Mouse (Mus musculus) heart, postnatal 0 days (tissue): ENCODE data around the gene Hip1r. TPM values are rescaled to one million over a fixed set of nuclear protein-coding genes. Genes with fewer than 3 reads are reported as not detected.

Experiments used
- ATAC-seq: fragments of 200-750 bp; cut with Nextera tagmentation; 2 replicates; pipeline ENCODE4 v1.8.0; 2017; ENCODE audit warnings: low read depth, moderate number of reproducible peaks, moderate library complexity; ENCODE audit not compliant: insufficient read depth
- DNase-seq: peaks from one replicate; pipeline ENCODE4 v3.0.0-alpha.2; 2016; ENCODE audit warnings: low spot score
- H3K27ac ChIP-seq: fragments of 300-500 bp; sonication (generic); 2 replicates; pipeline ENCODE4 v1.5.1; 2014; ENCODE audit warnings: low read depth, mild to moderate bottlenecking
- H3K27me3 ChIP-seq: fragments of 300-500 bp; sonication (generic); 2 replicates; pipeline ENCODE4 v1.6.1; 2014; ENCODE audit warnings: low read length, mixed read lengths; ENCODE audit not compliant: control insufficient read depth, insufficient read depth
- H3K36me3 ChIP-seq: fragments of 300-500 bp; sonication (generic); replicated peaks from 2 replicates; pipeline ENCODE4 v1.6.1; 2014; ENCODE audit warnings: low read length, mixed read lengths; ENCODE audit not compliant: control insufficient read depth, insufficient read depth
- H3K4me1 ChIP-seq: fragments of 300-500 bp; sonication (generic); 2 replicates; pipeline ENCODE4 v1.6.1; 2014; ENCODE audit warnings: antibody characterized with exemption; ENCODE audit not compliant: control insufficient read depth, insufficient read depth
- H3K4me2 ChIP-seq: fragments of 300-500 bp; sonication (generic); 2 replicates; pipeline ENCODE4 v1.6.1; 2014; ENCODE audit warnings: low read depth, mild to moderate bottlenecking, low read length, moderate library complexity
- H3K4me3 ChIP-seq: fragments of 300-500 bp; sonication (generic); 2 replicates; pipeline ENCODE4 v1.5.1; 2014; ENCODE audit warnings: low read depth, low read length
- H3K9ac ChIP-seq: fragments of 300-500 bp; sonication (generic); replicated peaks from 2 replicates; pipeline ENCODE4 v1.6.1; 2014; ENCODE audit warnings: low read depth, low read length, mixed read lengths
- H3K9me3 ChIP-seq: fragments of 300-500 bp; sonication (generic); replicated peaks from 2 replicates; pipeline ENCODE4 v1.6.1; 2016; ENCODE audit warnings: low read length; ENCODE audit not compliant: control insufficient read depth
- CTCF ChIP-seq: IDR thresholded peaks from 2 replicates; pipeline ENCODE4 v1.5.1; 2016; ENCODE audit warnings: antibody characterized with exemption, control low read depth, low read depth
- EP300 ChIP-seq: IDR thresholded peaks from 2 replicates; pipeline ENCODE4 v1.6.1; 2016; ENCODE audit warnings: antibody characterized with exemption, low read depth
- WGBS: fragments of 180-500 bp; shearing (Covaris S2); extraction: QIAGEN DNeasy Blood & Tissue Kit; methylation state at CpG from one replicate; pipeline ENCODE4 v1.1.7; 2014; 5-methylcytosine and 5-hydroxymethylcytosine counted together
- polyA plus RNA-seq: library from polyadenylated mRNA; unstranded; fragments of >200 nt; fragmentation: Nextera tagmentation; extraction: Ambion mirVana; gene quantifications from 2 replicates; pipeline ENCODE4 v1.2.1, GENCODE M21; 2015
- total RNA-seq: library from RNA; depleted of rRNA; stranded (reverse); fragments of >200 nt; gene quantifications from 2 replicates; pipeline ENCODE4 v1.2.3, GENCODE M21; 2014; ENCODE audit warnings: low replicate concordance

The Hip1r gene
- total and polyA plus RNA-seq, 2 experiments from 2014 or later = 11.9 to 16.3 TPM

DNA sequence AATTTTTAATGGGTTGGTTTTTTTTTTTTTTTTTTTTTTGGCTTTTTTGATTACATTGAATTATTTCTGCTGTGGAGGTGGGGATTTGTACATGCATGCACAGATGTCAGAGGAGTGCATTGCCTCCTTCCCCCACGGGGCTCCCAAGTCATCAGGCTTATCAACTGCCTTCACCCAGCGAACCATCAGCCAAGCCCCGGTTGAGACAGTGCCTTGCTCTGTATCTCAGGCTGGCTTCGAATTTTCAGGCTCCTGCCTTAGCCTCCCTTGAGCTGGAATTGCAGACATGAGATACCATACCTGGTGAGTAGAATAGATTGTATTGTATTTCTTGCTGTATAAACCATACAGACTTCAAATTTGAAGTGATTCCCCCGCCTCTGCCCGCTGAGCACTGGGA is 66.2 kb downstream of the Hip1r start:
- peaks cover 20% of the 10 kb centered on the region for H3K4me1 ChIP-seq
- 57% methylated on average over 6 of the region's 6 CpGs for WGBS
- no peak for TF ChIP-seq EP300
- no peak for TF ChIP-seq CTCF

DNA sequence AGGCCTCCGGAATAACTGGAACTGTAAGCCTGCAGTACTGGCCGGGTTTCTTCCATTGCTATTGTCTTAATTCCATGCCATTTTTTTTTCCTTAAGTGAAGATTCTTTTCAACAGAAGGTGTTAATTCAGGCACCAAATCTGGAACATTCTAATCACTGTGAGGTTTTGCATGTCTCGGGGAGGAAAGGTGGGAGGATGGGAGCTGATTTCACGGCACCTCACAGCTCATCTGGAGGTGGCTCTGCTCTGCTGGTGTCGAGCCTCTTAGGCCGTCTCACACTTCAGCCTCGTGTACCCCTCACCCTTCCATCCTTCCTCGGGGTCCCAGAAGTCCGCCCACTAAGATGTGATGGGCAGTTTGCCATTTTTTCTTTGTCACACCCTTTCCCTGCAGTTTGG is 67.7 kb downstream of the Hip1r start:
- ATAC-seq (no peak), DNase-seq (no peak)
- 38% methylated on average over 9 of the region's 9 CpGs for WGBS
- H3K4me1 ChIP-seq = peaks cover 20% of the 10 kb centered on the region
- H3K27ac ChIP-seq = peak overlapping the region; percentile 4; the same call in 1 of the 2 replicates
- TF ChIP-seq EP300 (no peak), CTCF (no peak)
- H3K9me3 ChIP-seq = no peaks in the 10 kb centered on the region
- no peaks in the 10 kb centered on the region for H3K27me3 ChIP-seq
- no peaks in the 10 kb centered on the region for H3K36me3 ChIP-seq
- no peak overlapping the region for H3K9ac ChIP-seq
- H3K4me3 ChIP-seq = no peak overlapping the region
- H3K4me2 ChIP-seq = no peak overlapping the region

More for the DNA sequence above, 66.2 kb downstream of the Hip1r start:
- Histone ChIP-seq H3K27me3 (no peaks in the 10 kb centered on the region), H3K9me3 (no peaks in the 10 kb centered on the region), H3K27ac (no peak overlapping the region), H3K36me3 (no peaks in the 10 kb centered on the region), H3K9ac (no peak overlapping the region), H3K4me2 (no peak overlapping the region), H3K4me3 (no peak overlapping the region)
- no peak for ATAC-seq
- DNase-seq = no peak

DNA sequence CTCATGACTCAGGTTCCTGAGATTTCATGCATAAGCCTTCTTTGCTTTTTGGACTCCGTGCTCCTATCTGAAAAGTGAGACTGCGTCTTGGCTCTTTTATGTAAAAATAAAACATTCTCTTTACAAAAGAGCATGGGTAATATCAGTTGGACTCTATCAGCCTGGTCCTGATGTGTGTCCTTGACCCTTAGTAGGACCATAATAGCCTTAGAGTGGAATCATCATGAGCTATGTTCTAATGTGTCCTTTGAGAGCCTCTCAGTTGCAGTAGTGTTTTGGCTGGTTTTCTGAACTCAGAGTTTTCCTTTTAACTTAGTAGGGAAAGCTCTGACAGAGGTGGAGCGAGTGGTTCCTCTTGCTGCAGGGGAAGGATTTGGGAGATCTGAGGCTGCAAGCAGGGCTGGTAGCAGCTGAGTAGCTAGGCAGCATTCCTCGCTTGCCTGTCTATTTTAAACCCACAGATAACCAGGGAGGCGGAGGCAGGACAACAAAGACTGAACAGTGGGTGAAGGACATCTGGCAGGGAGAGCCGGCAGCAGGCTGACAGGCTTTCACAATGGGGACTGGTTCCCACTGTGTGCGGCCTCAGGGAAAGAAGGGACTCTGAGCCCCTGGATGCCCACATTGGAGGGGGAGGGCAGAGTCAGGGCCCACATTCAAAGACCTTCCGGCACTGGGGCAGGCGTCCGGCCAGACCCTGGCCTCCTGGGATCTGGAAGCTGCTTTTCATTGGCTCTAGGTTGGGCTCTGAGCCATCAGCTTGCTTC is 70.0 kb downstream of the Hip1r start:
- Histone ChIP-seq H3K36me3 (no peaks in the 10 kb centered on the region), H3K27ac (peak overlapping the region; percentile 99), H3K4me1 (peaks cover 21% of the 10 kb centered on the region), H3K4me3 (no peak overlapping the region), H3K4me2 (peak overlapping the region; percentile 36), H3K9ac (peak overlapping the region; percentile 27; the same call in 1 of the 2 replicates), H3K9me3 (no peaks in the 10 kb centered on the region), H3K27me3 (no peaks in the 10 kb centered on the region)
- ATAC-seq = peak; percentile 92
- TF ChIP-seq CTCF (no peak), EP300 (peak; percentile 83)
- WGBS = 19% methylated on average over 10 of the region's 10 CpGs
- DNase-seq = peak; percentile 91

DNA sequence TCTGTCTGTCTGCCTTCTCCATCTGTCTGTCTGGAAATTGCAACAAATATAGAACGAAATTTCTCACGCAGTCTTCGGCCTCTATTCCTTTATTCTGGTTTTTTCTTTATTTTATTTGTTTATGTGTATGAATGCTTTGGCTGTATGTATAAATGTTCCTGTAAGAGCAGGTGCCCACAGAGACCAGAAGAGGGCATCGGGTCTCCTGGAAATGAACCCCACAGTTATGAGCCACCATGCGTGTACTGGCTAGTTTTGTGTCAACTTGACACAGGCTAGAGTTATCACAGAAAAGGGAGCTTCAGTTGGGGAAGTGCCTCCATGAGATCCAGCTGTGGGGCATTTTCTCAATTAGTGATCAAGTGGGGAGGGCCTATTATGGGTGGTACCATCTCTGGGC is 70.6 kb downstream of the Hip1r start:
- WGBS = 55% methylated on average over 5 of the region's 5 CpGs

DNA sequence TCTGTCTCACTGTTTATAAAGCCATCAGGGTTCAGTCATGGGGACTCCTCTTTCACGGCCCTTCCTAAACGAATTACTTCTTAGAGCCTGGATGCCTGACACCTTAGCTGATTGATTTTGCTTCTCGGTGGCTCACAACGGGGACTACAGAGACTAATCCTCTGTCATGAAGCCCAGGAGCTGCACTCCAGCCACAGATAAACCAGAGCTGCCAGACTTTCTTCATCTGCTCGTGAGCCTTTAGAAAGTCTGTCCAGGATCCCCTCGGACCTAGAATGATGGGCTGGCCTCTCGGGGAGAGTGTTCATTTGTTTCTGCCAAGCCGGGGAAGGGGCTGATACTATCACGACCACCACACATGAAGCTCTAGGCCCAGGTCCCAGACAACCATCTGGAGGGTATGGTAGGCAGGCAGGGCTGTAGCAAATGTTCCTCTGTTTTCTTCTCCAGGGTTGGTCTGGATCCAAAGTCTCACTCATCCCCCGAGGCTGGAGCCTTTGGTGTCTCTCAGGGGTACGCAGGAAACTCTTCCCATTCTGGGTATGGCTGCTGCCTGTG is 72.1 kb downstream of the Hip1r start:
- no peak overlapping the region for H3K4me2 ChIP-seq
- H3K36me3 ChIP-seq = no peaks in the 10 kb centered on the region
- H3K27ac ChIP-seq = no peak overlapping the region
- H3K9me3 ChIP-seq = no peaks in the 10 kb centered on the region
- ATAC-seq = no peak
- peaks cover 31% of the 10 kb centered on the region for H3K4me1 ChIP-seq
- no peak overlapping the region for H3K4me3 ChIP-seq
- DNase-seq = no peak
- H3K9ac ChIP-seq = no peak overlapping the region
- 37% methylated on average over 11 of the region's 11 CpGs for WGBS
- H3K27me3 ChIP-seq = no peaks in the 10 kb centered on the region
- no peak for TF ChIP-seq EP300
- no peak for TF ChIP-seq CTCF

More for the DNA sequence above, 70.6 kb downstream of the Hip1r start:
- no peaks in the 10 kb centered on the region for H3K27me3 ChIP-seq
- H3K9ac ChIP-seq = peak overlapping the region; percentile 27; the same call in 1 of the 2 replicates
- no peak; the same call in 1 of the 2 replicates for ATAC-seq
- TF ChIP-seq EP300 (no peak), CTCF (peak; percentile 29)
- peak overlapping the region; percentile 99 for H3K27ac ChIP-seq
- peaks cover 21% of the 10 kb centered on the region for H3K4me1 ChIP-seq
- H3K9me3 ChIP-seq = no peaks in the 10 kb centered on the region
- DNase-seq = no peak
- peak overlapping the region; percentile 36; the same call in 1 of the 2 replicates for H3K4me2 ChIP-seq
- no peak overlapping the region for H3K4me3 ChIP-seq
- no peaks in the 10 kb centered on the region for H3K36me3 ChIP-seq
